Mouse (Mus musculus): ENCODE data around the gene Wdtc1. TPM values are rescaled to one million over a fixed set of nuclear protein-coding genes. Genes with fewer than 3 reads are reported as not detected.

Gene Wdtc1
- polyA plus RNA-seq, 1 experiment from 2014 or later, result 18.2 TPM

DNA sequence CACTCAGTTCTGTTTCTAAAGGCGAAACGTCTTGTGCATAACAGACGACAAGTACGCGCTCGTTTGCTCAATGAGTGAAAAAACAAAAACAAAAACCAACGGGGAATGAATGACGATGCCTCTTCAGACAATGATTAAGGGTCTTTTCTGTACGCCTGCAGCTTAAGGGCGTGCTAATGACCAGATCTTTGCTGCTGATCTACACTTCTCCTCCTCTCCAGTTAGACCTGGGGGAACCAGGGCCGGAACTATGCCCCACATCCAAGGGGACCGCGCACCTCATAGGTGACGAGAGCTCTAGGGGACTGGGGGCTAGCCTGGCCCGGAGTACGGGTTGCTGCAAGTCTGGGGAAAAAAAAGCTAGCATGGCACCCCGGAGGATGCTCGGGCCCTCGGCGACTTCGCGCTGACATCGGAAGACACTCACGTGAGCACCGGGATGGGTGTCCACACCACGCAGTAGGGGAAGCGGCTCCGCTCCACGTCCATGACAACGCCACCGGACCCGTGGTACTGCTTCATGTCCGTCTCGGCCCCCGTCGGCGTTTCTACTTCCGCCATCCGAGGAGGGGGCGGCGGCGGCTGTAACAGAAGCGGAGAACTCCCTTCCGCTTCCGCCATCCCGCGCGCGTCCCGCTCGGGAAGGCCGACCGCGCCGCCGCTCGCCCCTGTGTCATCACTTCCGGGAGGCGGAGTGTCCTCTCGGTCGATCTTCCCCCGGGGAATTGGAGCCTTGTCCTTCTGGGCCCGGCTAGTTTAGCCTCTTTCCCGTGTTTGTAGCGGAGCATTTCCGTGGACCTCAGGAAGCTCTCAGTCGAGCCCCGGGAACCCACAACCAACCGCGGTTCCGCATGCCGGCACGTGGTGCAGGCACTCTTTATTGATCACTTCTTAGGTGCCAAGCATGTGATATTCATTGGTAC is 75.9 kb downstream of the Wdtc1 start, which contains the start of gene Tmem222:
TSS of gene Tmem222 (minus strand) at position 689 of the 923 bp plus-strand sequence.
- H3K36me3 ChIP-seq (ENCODE audit: control insufficient read depth, insufficient read depth, low read length), result 0 out of 2 replicates have a peak, but pooled peaks cover 7% of the 10 kb centered on the region
- peak within 1 kb of the TSS; percentile 83 for H3K4me3 ChIP-seq (ENCODE audit: low read depth, low read length)
- H3K4me2 ChIP-seq (ENCODE audit: low read length), result peak within 1 kb of the TSS; percentile 85
- no peaks in the 10 kb centered on the region for H3K9me3 ChIP-seq (ENCODE audit: control insufficient read depth, low read length)
- H3K27me3 ChIP-seq (replicated peaks; ENCODE audit: control insufficient read depth, insufficient read depth, low read length), result no peaks in the 10 kb centered on the region
- H3K27ac ChIP-seq (ENCODE audit: low read depth), result peak within 1 kb of the TSS; percentile 92
- ATAC-seq (replicated peaks; ENCODE audit: low FRiP score, low TSS enrichment, low read depth), result peak; percentile 95
- peak; percentile 98 for DNase-seq (ENCODE audit: low spot score)
- WGBS, result under 1% methylated on average over 73 of the region's 73 CpGs
- peaks cover 28% of the 10 kb centered on the region for H3K4me1 ChIP-seq (replicated peaks; ENCODE audit: control insufficient read depth, insufficient read depth, low read length)
- H3K9ac ChIP-seq (ENCODE audit: low read length), result peak within 1 kb of the TSS; percentile 75

DNA sequence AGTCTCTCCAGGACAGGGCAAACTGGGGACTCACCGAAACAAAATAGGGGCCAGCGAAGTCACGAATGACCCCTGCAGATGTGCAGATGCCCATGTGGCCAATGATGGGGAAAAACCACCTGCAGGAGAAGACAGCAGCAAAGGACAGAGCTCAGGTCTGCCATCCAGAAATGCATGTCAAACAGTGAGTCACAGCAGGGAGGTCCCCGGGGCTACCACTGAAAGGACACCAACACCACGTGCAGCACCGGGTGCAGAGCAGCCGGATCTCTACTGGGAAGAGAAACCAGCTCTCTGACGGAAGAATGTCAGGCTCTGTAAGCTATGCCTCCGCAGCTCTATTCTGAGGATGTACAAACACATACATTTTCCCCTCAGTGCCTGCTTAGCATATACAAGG is 82.4 kb downstream of the Wdtc1 start:
- no peak for ATAC-seq (replicated peaks; ENCODE audit: low FRiP score, low TSS enrichment, low read depth)
- H3K4me2 ChIP-seq (ENCODE audit: low read length), result no peak overlapping the region
- no peak overlapping the region for H3K9ac ChIP-seq (ENCODE audit: low read length)
- no peak overlapping the region for H3K27ac ChIP-seq (ENCODE audit: low read depth)
- H3K36me3 ChIP-seq (ENCODE audit: control insufficient read depth, insufficient read depth, low read length), result peaks cover 55% of the 10 kb centered on the region
- no peaks in the 10 kb centered on the region for H3K9me3 ChIP-seq (ENCODE audit: control insufficient read depth, low read length)
- peaks cover 3% of the 10 kb centered on the region; the same call in 1 of the 2 replicates for H3K4me1 ChIP-seq (replicated peaks; ENCODE audit: control insufficient read depth, insufficient read depth, low read length)
- 90% methylated on average over 9 of the region's 9 CpGs for WGBS
- H3K27me3 ChIP-seq (replicated peaks; ENCODE audit: control insufficient read depth, insufficient read depth, low read length), result no peaks in the 10 kb centered on the region
- H3K4me3 ChIP-seq (ENCODE audit: low read depth, low read length), result no peak overlapping the region
- DNase-seq (ENCODE audit: low spot score), result no peak

DNA sequence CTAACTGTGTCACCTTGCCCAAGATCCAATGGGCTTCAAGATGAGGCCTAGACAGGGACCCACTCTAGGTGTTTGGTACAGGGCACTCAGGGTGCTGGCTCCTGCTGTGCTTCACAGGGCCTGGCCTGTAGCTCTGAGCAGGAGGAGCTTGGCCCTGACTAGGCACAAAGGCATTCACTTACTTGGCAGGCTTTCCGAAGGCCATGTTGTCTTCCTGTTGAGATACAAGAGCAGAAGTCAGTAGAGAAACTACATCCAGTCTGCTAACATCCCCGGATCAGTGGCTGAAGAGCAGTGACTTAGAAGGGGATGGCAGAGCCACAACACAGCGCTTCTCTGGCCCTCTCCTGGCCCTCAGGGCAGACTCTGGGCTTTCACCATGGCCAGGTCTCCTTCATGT is 83.7 kb downstream of the Wdtc1 start:
- Histone ChIP-seq H3K27me3 (replicated peaks; ENCODE audit: control insufficient read depth, insufficient read depth, low read length) (no peaks in the 10 kb centered on the region), H3K27ac (ENCODE audit: low read depth) (no peak overlapping the region), H3K36me3 (ENCODE audit: control insufficient read depth, insufficient read depth, low read length) (peaks cover 63% of the 10 kb centered on the region), H3K4me1 (replicated peaks; ENCODE audit: control insufficient read depth, insufficient read depth, low read length) (no peaks in the 10 kb centered on the region), H3K4me2 (ENCODE audit: low read length) (no peak overlapping the region), H3K9me3 (ENCODE audit: control insufficient read depth, low read length) (no peaks in the 10 kb centered on the region), H3K9ac (ENCODE audit: low read length) (no peak overlapping the region), H3K4me3 (ENCODE audit: low read depth, low read length) (no peak overlapping the region)
- no peak for DNase-seq (ENCODE audit: low spot score)
- 87% methylated on average over 3 of the region's 3 CpGs for WGBS
- no peak for ATAC-seq (replicated peaks; ENCODE audit: low FRiP score, low TSS enrichment, low read depth)

DNA sequence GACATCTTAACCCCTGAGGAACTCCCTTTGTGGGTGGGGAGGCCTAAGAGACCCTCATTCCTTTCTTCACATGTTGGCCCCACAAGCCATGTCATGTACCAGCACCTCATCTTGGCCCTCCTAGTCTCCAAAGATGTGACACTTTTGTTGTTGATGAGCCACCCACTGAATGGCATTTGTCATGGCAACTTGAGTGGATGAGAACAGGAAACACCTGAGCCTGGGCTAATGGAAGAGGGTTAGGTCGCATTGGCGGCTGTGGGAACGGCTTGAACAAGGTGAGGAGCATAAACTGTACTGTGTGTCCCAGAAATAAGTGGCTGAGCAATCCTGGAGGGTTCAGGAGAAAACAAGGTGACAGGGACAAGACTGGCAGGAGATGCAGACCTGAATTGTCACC is 84.3 kb downstream of the Wdtc1 start:
- Histone ChIP-seq H3K27me3 (replicated peaks; ENCODE audit: control insufficient read depth, insufficient read depth, low read length) (no peaks in the 10 kb centered on the region), H3K9me3 (ENCODE audit: control insufficient read depth, low read length) (0 out of 2 replicates have a peak, but pooled peaks cover 3% of the 10 kb centered on the region), H3K4me3 (ENCODE audit: low read depth, low read length) (no peak overlapping the region), H3K27ac (ENCODE audit: low read depth) (no peak overlapping the region), H3K9ac (ENCODE audit: low read length) (no peak overlapping the region), H3K36me3 (ENCODE audit: control insufficient read depth, insufficient read depth, low read length) (peaks cover 65% of the 10 kb centered on the region), H3K4me1 (replicated peaks; ENCODE audit: control insufficient read depth, insufficient read depth, low read length) (no peaks in the 10 kb centered on the region), H3K4me2 (ENCODE audit: low read length) (no peak overlapping the region)
- ATAC-seq (replicated peaks; ENCODE audit: low FRiP score, low TSS enrichment, low read depth), result no peak
- DNase-seq (ENCODE audit: low spot score), result no peak
- 94% methylated on average over 3 of the region's 3 CpGs for WGBS

DNA sequence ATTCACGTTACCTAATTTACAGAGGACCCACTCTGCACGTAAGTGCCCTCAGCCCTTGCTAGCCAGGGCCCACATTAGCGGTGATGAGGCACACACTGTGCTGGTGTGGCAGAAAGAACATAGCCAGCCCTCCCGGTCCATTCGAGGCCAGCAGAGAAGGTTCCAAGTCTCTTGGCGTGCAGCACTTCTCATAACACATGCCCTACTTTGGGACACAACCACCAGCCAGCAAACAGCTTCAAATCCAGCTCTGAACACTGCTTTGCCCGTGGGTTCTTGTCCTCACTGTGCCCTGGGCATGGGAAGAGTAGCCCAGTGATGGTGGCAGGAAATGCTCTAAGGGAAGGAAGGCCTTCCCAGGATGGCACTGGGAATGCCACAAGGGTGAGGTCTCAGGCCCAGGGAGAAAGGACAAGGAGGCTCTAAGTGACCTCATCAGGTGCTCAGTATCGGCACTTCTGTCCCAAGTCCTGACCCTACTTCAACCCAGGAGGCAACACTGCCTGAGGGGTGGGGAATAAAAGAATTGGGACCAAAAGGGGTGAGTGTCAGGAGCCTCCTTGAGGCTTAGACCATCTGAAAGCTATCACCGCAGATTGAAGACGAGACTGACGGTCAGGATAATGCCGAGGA is 86.9 kb downstream of the Wdtc1 start:
- H3K4me2 ChIP-seq (ENCODE audit: low read length), result no peak overlapping the region
- 93% methylated on average over 12 of the region's 12 CpGs for WGBS
- H3K27me3 ChIP-seq (replicated peaks; ENCODE audit: control insufficient read depth, insufficient read depth, low read length), result no peaks in the 10 kb centered on the region
- no peak overlapping the region for H3K4me3 ChIP-seq (ENCODE audit: low read depth, low read length)
- ATAC-seq (replicated peaks; ENCODE audit: low FRiP score, low TSS enrichment, low read depth) (no peak), DNase-seq (ENCODE audit: low spot score) (no peak)
- 0 out of 2 replicates have a peak, but pooled peaks cover 3% of the 10 kb centered on the region for H3K9me3 ChIP-seq (ENCODE audit: control insufficient read depth, low read length)
- no peak overlapping the region for H3K9ac ChIP-seq (ENCODE audit: low read length)
- no peak overlapping the region for H3K27ac ChIP-seq (ENCODE audit: low read depth)
- H3K4me1 ChIP-seq (replicated peaks; ENCODE audit: control insufficient read depth, insufficient read depth, low read length), result no peaks in the 10 kb centered on the region
- peaks cover 65% of the 10 kb centered on the region for H3K36me3 ChIP-seq (ENCODE audit: control insufficient read depth, insufficient read depth, low read length)

DNA sequence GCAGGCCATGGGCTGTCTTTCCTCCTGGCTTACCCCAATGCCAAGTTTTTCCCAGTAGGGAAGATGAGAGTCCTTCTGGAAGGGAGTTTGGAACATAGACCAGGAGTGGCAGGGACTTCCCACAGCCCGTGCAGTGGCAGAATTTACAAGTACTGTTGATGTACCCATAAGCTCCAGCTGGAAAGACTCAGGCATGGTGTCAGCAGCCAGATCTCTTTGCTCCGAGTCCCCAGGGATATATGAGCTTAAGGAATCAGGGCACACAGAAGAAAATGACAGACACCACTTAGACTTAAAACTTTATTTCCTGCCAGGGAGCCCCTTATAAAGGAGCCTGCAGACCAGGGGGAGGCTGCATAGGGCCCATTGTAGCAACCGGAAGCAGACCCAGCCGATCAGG is 87.5 kb downstream of the Wdtc1 start:
- ATAC-seq (replicated peaks; ENCODE audit: low FRiP score, low TSS enrichment, low read depth) (no peak), DNase-seq (ENCODE audit: low spot score) (no peak)
- H3K36me3 ChIP-seq (ENCODE audit: control insufficient read depth, insufficient read depth, low read length), result peaks cover 64% of the 10 kb centered on the region
- H3K4me1 ChIP-seq (replicated peaks; ENCODE audit: control insufficient read depth, insufficient read depth, low read length), result no peaks in the 10 kb centered on the region
- no peak overlapping the region for H3K9ac ChIP-seq (ENCODE audit: low read length)
- H3K27ac ChIP-seq (ENCODE audit: low read depth), result no peak overlapping the region
- 79% methylated on average over 4 of the region's 4 CpGs for WGBS
- no peak overlapping the region for H3K4me2 ChIP-seq (ENCODE audit: low read length)
- H3K9me3 ChIP-seq (ENCODE audit: control insufficient read depth, low read length), result 0 out of 2 replicates have a peak, but pooled peaks cover 3% of the 10 kb centered on the region
- H3K27me3 ChIP-seq (replicated peaks; ENCODE audit: control insufficient read depth, insufficient read depth, low read length), result no peaks in the 10 kb centered on the region
- H3K4me3 ChIP-seq (ENCODE audit: low read depth, low read length), result no peak overlapping the region

DNA sequence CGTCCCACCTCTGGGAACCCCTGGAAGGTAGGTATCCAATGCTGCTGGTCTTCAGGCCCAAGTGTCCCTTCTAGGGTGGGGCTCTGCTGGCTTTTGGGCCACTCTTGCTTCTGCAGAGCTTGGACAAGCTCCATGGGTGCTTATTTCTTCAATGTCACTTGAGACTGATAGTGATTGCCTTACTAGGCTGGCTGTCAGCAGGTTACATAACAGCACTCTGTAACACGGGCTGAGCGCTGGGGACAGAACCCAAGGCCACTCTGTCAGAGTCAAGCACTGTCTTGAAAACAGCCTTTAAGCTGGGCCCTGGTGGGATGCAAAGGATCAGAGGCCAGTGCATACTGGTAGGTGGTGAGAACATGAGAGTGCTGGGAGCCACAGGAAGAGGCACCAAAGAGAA is 88.0 kb downstream of the Wdtc1 start:
- 97% methylated on average over 3 of the region's 3 CpGs for WGBS
- no peak for ATAC-seq (replicated peaks; ENCODE audit: low FRiP score, low TSS enrichment, low read depth)
- no peak overlapping the region for H3K4me2 ChIP-seq (ENCODE audit: low read length)
- H3K27me3 ChIP-seq (replicated peaks; ENCODE audit: control insufficient read depth, insufficient read depth, low read length), result no peaks in the 10 kb centered on the region
- peaks cover 59% of the 10 kb centered on the region for H3K36me3 ChIP-seq (ENCODE audit: control insufficient read depth, insufficient read depth, low read length)
- H3K9ac ChIP-seq (ENCODE audit: low read length), result no peak overlapping the region
- H3K27ac ChIP-seq (ENCODE audit: low read depth), result no peak overlapping the region
- no peak for DNase-seq (ENCODE audit: low spot score)
- H3K4me1 ChIP-seq (replicated peaks; ENCODE audit: control insufficient read depth, insufficient read depth, low read length), result no peaks in the 10 kb centered on the region
- H3K9me3 ChIP-seq (ENCODE audit: control insufficient read depth, low read length), result 0 out of 2 replicates have a peak, but pooled peaks cover 3% of the 10 kb centered on the region
- no peak overlapping the region for H3K4me3 ChIP-seq (ENCODE audit: low read depth, low read length)

DNA sequence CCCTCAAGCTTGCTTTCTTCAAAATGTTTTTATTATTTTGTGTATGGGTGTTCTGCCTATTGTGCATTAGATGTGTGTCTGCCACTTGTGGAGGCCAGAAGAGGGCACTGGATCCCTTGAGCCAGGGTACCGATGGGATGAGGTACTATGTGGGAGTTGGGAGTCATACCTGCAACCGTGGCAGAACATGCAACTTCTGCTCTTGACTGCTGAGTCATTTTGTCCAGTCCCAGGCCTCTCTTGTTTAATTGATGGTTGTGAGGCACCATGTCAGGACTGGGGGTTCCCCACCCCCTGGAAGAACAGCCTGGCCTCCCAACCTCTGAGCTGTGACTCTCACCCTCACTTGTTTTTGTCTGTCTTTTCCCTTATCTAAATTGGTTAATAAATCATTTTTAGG is 88.7 kb downstream of the Wdtc1 start:
- Histone ChIP-seq H3K36me3 (ENCODE audit: control insufficient read depth, insufficient read depth, low read length) (peaks cover 54% of the 10 kb centered on the region), H3K27ac (ENCODE audit: low read depth) (no peak overlapping the region)
- WGBS, result 90% methylated on average over 2 of the region's 2 CpGs

More for the DNA sequence above, 88.7 kb downstream of the Wdtc1 start:
- DNase-seq (ENCODE audit: low spot score) (no peak), ATAC-seq (replicated peaks; ENCODE audit: low FRiP score, low TSS enrichment, low read depth) (no peak)
- H3K9ac ChIP-seq (ENCODE audit: low read length), result no peak overlapping the region
- no peaks in the 10 kb centered on the region for H3K27me3 ChIP-seq (replicated peaks; ENCODE audit: control insufficient read depth, insufficient read depth, low read length)
- H3K4me1 ChIP-seq (replicated peaks; ENCODE audit: control insufficient read depth, insufficient read depth, low read length), result no peaks in the 10 kb centered on the region
- H3K4me2 ChIP-seq (ENCODE audit: low read length), result no peak overlapping the region
- H3K4me3 ChIP-seq (ENCODE audit: low read depth, low read length), result no peak overlapping the region
- 0 out of 2 replicates have a peak, but pooled peaks cover 3% of the 10 kb centered on the region for H3K9me3 ChIP-seq (ENCODE audit: control insufficient read depth, low read length)

Measured in intestine, embryonic 14.5 days (tissue).